Mouse (Mus musculus) left cerebral cortex, postnatal 36 days (tissue): ENCODE measurements around the gene Arhgap23. TPM values are rescaled to one million over a fixed set of nuclear protein-coding genes. Genes with fewer than 3 reads are reported as not detected.
A peak's percentile ranks its signal among the peaks of the same experiment; 100 is the strongest.

Experiments used
- DNase-seq, 2 experiments: peaks; one replicate each; pipeline ENCODE4 v3.0.0; 2021 to 2022; ENCODE audit warnings: low spot score in 2 of 2, mixed read lengths in 1 of 2
- intact Hi-C: fragments of 180-260 bp; cut with DNase I; formaldehyde crosslinking; loops from one replicate; pipeline ENCODE4 v1.15.1; 2025
- total RNA-seq, 2 experiments: library from RNA; stranded (reverse); gene quantifications; 2 replicates each; pipeline ENCODE4 v1.2.3; 2021

Arhgap23 gene
- 10 to 100 TPM; 68.0 to 74.4 TPM for total RNA-seq

DNA sequence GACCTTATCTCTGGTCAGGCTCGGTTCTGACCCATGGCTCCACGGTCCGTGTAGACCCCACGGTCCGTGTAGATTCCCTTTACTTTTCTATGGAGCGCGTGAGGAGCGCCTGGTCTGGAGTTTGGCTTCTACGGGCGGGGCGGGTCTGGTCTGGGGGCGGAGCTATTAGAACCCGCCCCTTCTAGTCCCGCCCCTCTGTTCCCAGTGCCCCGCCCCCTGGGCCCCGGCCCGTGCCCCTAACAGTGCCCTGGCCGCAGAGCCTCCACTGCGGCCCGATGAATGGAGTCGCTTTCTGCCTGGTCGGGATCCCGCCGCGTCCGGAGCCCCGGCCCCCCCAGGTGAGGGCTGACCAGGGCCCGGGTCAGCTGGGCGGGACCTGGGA, at the start of gene Arhgap23:
Arhgap23 (plus strand) TSS at position 204 of the 382 bp plus-strand sequence.
- no peak for DNase-seq
- intact Hi-C loops: no loop called here

DNA sequence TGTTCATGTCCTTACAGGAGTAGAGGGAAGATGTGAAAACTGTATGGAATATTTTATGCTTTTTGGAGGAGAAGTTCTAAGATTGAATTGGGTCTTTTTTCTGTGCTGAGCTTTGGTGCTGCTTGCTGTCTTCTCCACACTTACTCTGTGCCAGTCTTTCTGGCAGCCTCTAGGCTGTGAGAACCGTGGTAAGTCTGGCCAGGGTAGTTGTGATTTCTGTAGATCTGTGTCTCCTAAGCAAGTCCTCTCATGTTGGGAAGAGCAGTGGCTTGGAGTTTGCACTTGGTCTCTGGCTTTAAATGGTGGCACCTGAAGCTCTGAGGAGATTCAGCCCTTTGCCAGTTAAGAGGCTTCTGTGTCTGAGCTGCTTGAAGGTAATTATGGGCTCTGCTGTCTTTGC, 49.8 kb upstream of the Arhgap23 start:
- intact Hi-C loops: no loop called here
- DNase-seq: no peak

DNA sequence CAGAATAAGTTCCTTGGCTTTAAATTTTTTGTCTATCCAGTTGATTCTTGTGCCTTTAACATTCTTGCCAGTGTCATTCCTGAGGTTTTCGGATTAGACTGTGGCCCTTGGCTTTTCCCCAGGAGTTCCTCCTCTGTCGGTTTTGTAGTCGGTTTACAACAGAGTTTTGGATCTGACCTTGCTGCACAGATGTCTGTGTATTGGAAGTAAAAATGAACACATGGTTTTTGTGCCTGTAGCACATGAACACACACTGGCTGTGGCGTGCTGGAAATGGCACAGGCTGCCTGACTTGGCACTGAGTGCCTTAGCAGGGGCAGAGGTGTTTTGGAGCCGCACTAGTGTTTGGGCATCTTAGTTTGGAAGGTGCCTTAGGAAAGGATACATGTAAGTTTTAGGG, 46.8 kb upstream of the Arhgap23 start:
- intact Hi-C loops: no loop called here
- no peak for DNase-seq

DNA sequence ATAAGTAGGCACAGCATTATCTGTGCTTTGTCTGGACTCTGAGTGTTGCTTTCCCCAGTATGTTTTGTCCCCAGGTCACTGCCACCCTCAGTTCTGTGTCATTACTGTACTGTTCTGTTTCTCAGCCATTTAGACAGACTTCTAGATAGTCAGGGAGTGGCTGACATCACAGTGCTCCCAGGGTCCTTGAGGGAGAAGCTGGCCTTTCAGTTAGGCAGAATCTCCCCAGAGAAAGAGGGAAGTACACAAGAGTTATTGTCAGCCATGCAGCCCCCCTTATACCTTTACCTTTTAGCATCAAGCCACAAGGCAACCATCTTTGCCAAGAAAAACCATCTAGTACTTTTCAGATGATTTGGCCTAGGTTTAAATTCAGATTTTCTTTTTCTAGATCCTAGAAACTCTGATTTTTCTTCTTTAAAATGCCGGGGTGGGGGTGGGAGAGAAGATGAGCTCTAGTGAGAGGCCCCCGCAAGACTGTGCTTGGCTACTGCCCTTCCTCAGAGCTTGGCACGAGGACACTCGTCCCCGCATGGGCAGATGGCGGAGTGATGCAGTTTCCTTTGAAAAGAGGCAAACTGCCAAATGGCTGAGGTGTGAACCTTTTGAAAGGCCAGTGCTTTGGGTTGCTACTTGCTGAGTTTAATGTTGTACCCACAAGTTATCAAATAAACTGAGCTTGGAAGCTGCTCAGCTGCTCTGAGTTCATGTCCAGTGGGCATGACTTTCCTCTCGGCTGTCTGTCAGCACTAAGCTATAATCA, 44.8 kb upstream of the Arhgap23 start:
- intact Hi-C loops: no loop called here
- DNase-seq: peak; percentile 71 to 78

DNA sequence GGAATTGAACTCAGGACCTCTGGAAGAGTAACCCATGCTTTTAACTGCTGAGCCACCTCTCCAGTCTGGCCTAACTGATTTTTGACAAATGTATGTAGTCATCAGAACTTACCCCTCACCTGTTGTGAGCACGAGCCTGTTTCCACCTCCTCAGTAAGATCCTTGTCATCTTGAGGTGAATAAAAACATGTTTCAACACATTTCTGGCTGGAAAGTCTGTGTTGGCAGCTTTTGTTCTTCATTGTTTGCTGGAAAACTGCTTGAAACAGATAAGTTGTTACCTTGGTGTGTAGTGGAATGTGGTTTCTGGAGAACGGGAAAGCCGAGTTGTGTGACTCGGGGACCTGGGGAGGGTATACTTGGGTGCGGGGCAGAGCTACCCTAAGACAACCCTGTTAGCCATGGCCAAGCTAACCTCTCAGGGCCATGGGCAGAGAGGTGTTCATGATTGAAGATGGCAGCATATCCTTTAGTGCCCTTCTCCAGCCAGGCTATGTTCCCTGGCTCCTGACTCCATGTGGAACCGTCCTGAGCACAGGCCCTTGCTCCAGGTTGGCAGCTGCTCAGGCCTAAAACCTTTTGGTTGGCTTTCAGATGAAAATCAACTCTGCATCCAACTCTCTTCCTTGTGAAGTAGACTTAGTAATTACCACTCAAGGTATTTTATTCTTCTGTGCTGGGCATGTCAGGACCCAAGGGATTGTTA, 43.0 kb upstream of the Arhgap23 start:
- DNase-seq: no peak
- intact Hi-C loops: no loop called here

DNA sequence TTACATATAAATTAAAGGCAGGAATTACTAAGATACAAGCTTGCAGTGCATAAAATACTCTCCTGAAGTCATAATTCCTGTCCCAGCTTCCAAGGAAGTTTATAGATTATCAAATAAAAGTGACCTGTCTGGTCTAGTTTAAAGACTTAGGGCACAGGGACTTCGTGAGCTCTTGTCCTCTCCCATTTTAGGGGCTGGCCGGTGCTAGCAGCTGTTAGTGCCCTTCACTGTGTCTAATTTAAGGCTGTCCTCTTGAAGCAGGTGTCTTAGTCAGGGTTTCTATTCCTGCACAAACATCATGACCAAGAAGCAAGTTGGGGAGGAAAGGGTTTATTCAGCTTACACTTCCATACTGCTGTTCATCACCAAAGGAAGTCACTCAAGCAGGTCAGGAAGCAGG, 41.9 kb upstream of the Arhgap23 start:
- intact Hi-C loops: no loop called here
- DNase-seq: no peak

DNA sequence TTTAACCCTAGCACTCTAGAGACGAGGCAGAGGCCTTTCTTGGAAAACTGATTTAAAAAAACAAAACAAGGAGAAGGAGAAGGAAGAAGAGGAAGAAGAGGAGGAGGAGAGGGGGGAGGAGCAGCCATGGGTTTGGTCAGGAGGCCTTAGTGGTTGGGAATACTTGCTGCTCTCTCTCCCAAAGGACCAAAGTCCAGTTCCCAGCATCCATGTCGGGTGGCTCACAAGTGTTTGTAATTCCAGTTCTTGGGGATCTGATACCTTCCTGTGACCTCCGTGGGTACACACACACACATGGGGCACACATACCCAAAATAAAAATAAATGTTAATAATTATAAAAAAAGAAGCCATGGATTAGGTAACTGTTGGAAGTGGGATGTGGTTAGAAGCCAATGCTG, 35.3 kb upstream of the Arhgap23 start:
- intact Hi-C loops: no loop called here

DNA sequence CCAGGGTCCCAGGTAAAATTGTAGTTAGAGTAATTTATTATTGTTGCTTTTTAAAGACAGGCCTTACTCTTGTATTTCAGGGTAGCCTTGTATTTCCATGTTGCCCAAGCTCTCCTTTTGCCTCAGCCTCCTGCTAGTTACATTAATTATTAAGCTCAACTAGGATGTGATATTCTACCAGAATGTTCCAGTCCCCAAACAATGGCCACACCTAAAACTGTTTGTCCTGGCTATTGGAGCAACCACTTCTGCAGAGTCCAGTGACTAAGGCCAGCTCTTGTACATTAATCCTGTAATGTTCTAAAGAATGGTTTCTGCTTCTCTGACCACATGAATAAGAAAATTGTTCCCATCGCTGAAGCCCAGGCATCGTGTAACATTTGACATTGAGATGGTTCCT, 32.3 kb upstream of the Arhgap23 start:
- intact Hi-C loops: no loop called here

More for the DNA sequence above, 35.3 kb upstream of the Arhgap23 start:
- no peak for DNase-seq

DNA sequence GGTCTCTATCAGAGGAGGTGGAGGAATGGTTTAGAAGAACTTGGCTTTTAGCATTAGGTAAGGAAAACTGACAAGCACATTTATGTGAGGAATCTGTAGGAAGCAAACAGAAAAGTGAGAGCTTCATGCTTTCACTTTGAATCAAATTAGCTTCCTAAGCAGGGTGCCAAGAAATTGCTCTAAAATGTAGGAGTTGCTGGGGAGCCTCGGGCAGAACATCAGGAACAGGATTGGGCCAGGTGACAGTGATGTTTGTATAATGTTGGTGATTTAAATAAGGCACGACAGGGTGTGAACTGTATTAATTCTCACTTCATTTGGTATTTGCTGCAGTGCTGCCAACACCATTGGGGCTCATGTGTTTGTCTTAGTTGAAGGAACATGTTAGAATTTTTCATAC, 31.6 kb upstream of the Arhgap23 start:
- no peak for DNase-seq
- intact Hi-C loops: no loop called here

More for the DNA sequence above, 32.3 kb upstream of the Arhgap23 start:
- DNase-seq: no peak

DNA sequence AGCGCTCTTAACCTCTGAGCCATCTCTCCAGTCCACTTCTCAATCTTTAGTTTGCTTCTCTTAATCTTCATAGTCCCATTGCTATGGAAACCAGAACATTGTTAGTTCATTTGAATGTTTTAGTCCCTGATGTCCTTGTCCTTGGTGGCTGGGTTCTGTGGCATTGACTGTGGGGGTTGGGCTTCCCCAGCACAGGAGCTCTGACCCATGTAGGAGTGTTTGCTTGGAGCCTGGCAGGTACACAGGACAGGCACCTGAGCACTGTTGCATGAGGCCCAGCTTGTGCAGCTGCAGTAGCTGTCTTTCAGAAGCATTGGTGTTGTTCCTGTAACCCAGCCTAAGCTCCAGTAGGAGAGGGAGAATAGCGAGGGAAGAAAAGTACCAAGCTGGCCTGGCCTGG, 27.5 kb upstream of the Arhgap23 start:
- DNase-seq: no peak
- intact Hi-C loops: no loop called here

DNA sequence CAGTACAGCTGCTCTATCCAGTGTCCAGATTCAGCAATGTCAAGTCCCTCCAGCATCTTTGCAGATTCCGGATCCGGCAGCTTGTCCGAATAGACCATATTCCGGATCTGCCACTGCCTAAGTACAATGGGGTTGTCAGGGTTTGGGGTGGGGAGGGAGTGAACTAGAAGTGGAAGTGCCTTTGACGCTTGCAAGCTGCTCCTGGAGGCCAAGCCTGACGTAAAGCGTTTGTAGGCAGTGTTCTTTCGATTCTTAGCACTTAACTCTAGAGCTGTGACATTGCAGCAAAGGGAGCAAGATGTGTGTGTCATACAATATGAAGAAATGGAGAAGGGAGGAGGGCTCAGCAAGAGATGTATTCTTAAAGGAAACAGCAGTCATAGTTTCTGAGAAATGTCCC, 26.2 kb upstream of the Arhgap23 start:
- intact Hi-C loops: no loop called here
- no peak for DNase-seq

DNA sequence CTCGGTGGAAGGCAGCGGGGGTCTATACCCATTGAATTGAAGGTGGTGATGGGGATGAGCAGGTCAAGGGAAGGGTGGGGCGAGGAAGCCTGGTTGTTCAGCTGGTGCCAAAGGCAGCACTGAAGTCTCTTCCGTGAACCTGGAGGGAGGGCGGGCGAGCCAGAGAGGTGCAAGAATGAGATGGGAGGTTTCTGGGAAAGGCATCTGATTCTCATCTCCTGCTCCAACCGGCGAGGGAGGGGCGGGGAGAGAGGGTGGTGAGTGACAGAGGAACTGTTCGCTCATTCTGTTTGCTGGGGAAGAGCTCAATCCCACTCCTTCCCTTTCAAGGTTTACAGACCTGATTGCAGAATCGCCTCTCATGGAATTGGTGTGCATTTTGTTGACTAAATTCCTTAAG, 21.7 kb upstream of the Arhgap23 start:
- intact Hi-C loops: no loop called here

DNA sequence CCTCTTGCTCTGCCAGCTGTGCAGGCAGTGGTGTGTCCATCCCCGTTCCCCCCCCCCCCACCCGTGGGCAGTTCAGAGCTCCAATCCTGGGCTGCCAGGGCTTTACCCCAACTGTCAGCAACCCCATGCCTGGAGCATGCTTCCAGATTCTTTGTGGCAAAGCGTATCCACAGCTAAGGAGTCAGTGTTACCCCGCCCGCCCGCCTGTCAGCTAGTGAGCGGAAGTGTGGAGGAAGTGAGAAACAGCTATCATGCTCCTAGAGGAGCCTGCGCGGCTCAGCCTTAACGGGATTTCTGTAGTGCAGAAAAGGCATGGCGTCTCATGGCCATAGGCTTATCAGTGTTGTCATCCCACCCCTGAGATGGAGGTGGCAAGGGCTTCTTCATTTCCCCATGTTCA, 21.2 kb upstream of the Arhgap23 start:
- peak; percentile 72 to 76 for DNase-seq

More for the DNA sequence above, 21.7 kb upstream of the Arhgap23 start:
- peak in 1 of 2 experiments; percentile 43 for DNase-seq

DNA sequence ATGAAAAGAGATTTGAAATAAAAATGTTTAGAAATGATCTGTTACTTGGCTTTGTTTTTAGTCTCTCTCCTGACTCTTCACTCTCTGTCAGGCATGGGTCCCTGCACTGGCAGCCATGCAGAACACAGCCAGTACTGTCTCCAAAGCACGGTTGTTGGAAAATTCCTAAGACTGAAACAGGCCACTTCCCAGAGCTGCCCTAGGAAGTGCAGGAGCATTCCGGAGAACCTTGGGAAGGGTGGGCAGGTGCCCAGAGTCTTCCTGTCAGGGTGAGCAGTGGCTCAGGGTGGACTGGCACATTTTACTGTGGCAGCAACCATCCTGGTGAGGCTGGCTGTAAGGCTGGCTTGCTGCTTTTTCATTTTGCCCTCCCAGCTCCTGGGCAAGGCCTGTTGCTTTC, 16.8 kb upstream of the Arhgap23 start:
- intact Hi-C loops: no loop called here
- DNase-seq: no peak

More for the DNA sequence above, 21.2 kb upstream of the Arhgap23 start:
- intact Hi-C loops: no loop called here

DNA sequence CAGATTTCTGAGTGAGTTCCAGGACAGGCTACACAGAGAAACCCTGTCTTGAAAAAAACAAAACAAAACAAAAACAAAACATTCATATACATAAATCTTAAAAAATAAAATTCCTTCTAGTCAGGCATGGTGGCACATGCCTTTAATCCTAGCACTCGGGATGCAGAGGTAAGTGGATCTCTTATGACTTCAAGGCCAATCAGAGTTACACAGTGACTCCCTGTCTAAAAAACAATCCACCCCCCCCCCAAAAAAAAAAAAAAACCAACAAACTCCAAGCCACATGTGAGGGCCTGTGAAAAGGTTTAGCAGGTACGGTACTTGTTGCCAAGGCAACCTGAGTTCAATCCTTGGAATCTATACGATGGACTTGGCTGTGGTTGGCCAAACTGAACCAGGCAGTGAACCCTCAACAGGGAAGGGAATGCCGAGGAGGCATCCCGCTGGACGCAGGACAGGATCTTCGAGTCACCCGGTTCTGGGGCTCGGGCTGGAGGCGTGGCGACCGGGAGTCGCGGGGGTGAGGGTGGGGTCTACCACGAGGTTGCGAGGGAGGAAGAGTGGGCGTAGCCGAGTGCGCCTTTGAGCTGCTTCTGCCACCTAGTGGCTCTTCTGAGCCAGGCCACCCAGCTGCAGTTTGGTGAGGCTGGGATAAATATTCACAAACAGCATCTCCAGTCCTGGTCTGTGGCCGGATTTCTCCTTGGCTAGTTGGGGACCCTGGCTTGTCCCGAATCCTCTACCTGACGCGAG, 15.2 kb upstream of the Arhgap23 start:
- intact Hi-C loops: loop anchor here (2.0 kb wide), 1 partner anchor 37 kb away; the partner anchor contains the start of gene Socs7

DNA sequence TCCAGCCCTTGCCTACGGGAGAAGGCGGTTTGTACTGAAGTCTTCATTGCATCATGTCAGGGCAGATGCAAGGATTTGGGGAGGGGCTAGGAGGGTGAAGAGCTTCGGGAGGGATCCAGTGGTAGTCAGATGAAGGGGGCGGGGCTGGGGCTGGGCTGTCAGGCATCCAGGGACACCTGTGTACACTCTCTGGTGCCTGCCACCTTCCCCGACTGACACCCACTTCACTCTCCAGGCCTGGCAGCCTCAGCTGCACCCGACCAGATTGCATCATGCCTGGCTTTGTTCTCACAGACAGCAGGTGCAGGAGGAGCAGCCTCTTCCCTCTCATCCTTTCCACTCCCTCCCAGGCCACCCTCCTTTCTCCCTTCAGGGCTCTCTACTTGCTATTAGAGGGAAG, 14.3 kb upstream of the Arhgap23 start:
- peak; percentile 70 to 74 for DNase-seq
- intact Hi-C loops: loop anchor here (2.0 kb wide), 1 partner anchor 38 kb away; the partner anchor contains the start of gene Socs7

More for the DNA sequence above, 15.2 kb upstream of the Arhgap23 start:
- DNase-seq: peak; percentile 74 to 84

DNA sequence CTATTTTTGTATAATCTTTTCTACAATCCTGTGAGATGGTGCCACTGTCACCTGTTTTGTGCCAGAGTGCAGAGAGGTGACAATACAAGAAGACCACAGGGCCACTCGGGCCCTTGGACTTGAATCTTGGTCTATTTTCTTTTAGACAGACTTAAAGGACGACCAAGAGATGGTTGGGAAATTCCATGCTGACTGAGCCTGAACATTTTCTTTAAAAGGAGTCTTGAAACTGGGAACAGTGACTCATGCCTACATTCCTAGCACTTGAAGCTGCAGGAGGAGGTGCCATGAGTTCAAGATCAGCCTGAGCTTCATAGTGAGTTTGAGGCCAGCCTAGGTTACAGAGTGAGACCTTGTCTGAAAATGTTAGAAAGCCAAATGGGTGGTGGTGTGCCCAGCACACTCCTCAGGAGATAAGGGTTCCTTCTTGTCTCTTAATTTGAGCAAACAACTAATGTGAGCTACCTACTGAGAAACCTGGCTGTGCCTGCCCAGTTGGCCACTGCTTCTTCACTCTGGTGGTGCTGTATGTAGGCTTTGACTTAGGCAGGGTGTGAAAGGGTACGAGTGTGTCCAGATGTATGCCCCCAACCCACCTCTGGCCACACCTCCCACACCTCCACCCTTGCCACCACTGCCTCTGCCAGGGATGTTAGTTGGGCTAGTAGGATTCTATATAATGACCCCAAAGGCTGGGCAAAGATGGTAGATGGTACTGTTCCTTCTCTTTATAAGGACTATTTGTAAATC, 13.5 kb upstream of the Arhgap23 start:
- intact Hi-C loops: loop anchor here (2.0 kb wide), 1 partner anchor 39 kb away; the partner anchor contains the start of gene Socs7

DNA sequence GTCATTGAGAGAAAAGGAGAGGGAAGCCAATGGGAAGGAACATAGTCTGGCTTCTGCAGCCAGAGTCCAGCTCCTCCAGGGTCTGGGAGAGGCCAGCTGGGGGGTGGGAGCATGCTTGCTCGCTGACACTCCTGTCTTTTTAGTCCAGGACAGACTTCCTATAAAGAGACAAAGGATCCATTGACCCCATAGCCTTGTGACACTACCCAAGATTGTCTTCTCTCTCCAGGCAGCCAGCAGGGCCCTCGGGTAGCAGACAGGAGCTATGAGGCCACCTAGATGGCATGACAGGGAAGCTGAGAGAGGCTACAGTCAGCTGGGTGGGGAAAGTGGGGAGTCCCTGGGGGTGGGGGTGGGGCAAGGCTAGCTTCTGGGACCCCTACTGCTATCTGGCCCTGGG, 12.6 kb upstream of the Arhgap23 start:
- intact Hi-C loops: no loop called here
- DNase-seq: no peak

More for the DNA sequence above, 13.5 kb upstream of the Arhgap23 start:
- no peak for DNase-seq

DNA sequence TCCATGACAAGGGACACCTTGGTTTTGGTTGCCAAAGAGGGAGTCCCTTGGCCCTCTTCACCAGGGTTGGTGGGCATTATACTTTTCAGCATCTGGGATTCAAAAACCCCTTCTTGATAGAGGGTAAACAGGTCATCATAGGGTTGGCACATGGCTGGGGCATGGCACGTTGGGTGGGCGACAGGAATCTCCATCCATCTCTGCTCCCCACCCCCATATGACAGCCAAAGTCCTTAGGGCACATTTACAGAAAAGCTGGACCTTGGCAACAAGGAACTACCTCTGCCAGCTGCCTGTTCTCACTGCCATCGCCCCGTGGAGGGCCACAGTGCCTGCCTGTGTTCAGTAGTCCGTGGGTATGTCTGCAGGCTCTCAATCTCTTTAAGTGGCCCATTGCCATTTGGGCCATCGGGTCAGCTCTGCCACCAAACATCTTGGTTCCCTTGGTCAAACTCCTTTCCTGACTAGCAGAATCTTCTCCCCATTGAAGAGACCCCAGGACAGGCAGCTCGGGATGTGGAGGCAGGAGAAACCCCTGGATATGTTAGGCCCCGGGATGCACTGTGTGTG, 11.6 kb upstream of the Arhgap23 start:
- DNase-seq: no peak
- intact Hi-C loops: no loop called here
